Mouse (Mus musculus) gastrocnemius, adult 18-20 months (tissue): ENCODE results near the gene Sox6. TPM values are rescaled to one million over a fixed set of nuclear protein-coding genes. Genes with fewer than 3 reads are reported as not detected.

ENCODE experiments used
- DNase-seq: peaks from one replicate; pipeline ENCODE4 v3.0.0; 2021; ENCODE audit warnings: low spot score
- total RNA-seq, 2 experiments: library from RNA; stranded (reverse); gene quantifications; 2 replicates each; pipeline ENCODE4 v1.2.3; 2021

Gene Sox6
- total RNA-seq, 2 experiments from 2014 or later = 138 to 186 TPM

GRCm38 (mm10) chr7:115500825-115501224 lies 537.8 kb downstream of the Sox6 start:
- DNase-seq = no peak

- DNase-seq = no peak
These were observed 538.4 kb downstream of the Sox6 start for GRCm38 (mm10) chr7:115500170-115500569.

- no peak for DNase-seq
These were observed 546.9 kb downstream of the Sox6 start for GRCm38 (mm10) chr7:115491721-115492120.

- DNase-seq = no peak
These were observed 549.0 kb downstream of the Sox6 start for GRCm38 (mm10) chr7:115489608-115490007.

- DNase-seq = no peak
These were observed 552.2 kb downstream of the Sox6 start for GRCm38 (mm10) chr7:115486431-115486830.

- DNase-seq = no peak
These were observed 552.8 kb downstream of the Sox6 start for GRCm38 (mm10) chr7:115485664-115486409.

- peak; percentile 37 for DNase-seq
These were observed 560.8 kb downstream of the Sox6 start for GRCm38 (mm10) chr7:115477763-115478162.

GRCm38 (mm10) chr7:115476881-115477665 lies 561.5 kb downstream of the Sox6 start:
- DNase-seq = peak; percentile 82

- no peak for DNase-seq
These were observed 563.4 kb downstream of the Sox6 start for GRCm38 (mm10) chr7:115475176-115475575.

GRCm38 (mm10) chr7:115474115-115474514 lies 564.5 kb downstream of the Sox6 start:
- DNase-seq = no peak

GRCm38 (mm10) chr7:115472850-115473249 lies 565.7 kb downstream of the Sox6 start:
- peak; percentile 91 for DNase-seq

GRCm38 (mm10) chr7:115471521-115471920 lies 567.1 kb downstream of the Sox6 start:
- DNase-seq = no peak

GRCm38 (mm10) chr7:115466811-115467210 lies 571.8 kb downstream of the Sox6 start:
- peak; percentile 69 for DNase-seq

- DNase-seq = peak; percentile 22
These were observed 575.2 kb downstream of the Sox6 start for GRCm38 (mm10) chr7:115463367-115463766.

- DNase-seq = no peak
These were observed 576.3 kb downstream of the Sox6 start for GRCm38 (mm10) chr7:115462276-115462675.

GRCm38 (mm10) chr7:115454988-115455387 lies 583.6 kb downstream of the Sox6 start:
- no peak for DNase-seq

- no peak for DNase-seq
These were observed 584.9 kb downstream of the Sox6 start for GRCm38 (mm10) chr7:115453713-115454073.

- peak; percentile 74 for DNase-seq
These were observed 585.4 kb downstream of the Sox6 start for GRCm38 (mm10) chr7:115453042-115453712.

GRCm38 (mm10) chr7:115450431-115451195 lies 588.0 kb downstream of the Sox6 start:
- DNase-seq = no peak

- DNase-seq = no peak
These were observed 590.1 kb downstream of the Sox6 start for GRCm38 (mm10) chr7:115448403-115449025.

- DNase-seq = no peak
These were observed 591.5 kb downstream of the Sox6 start for GRCm38 (mm10) chr7:115447091-115447490.
